Mouse (Mus musculus): Measurements from ENCODE around the gene Gm11492. TPM values are rescaled to one million over a fixed set of nuclear protein-coding genes. Genes with fewer than 3 reads are reported as not detected.

The Gm11492 gene
- polyA plus RNA-seq, 1 experiment from 2014 or later = not detected

- WGBS = 92% methylated on average over 67 of the region's 69 CpGs
- Histone ChIP-seq H3K4me3 (no peak within 1 kb of the TSS), H3K4me1 (no peaks in the 10 kb centered on the region), H3K9me3 (peaks cover 12% of the 10 kb centered on the region), H3K36me3 (replicated peaks) (peaks cover 92% of the 10 kb centered on the region), H3K27ac (no peak within 1 kb of the TSS), H3K27me3 (ENCODE audit: poor library complexity, severe bottlenecking) (no peaks in the 10 kb centered on the region)
- no peak for DNase-seq (ENCODE audit: extremely low spot score, low spot score)
These were observed 50.5 kb downstream of the Gm11492 start, which contains the start of gene Hsf5 for GRCm38 (mm10) chr11:87616790-87617474. Gene Hsf5 (plus strand): TSS chr11:87617164.

GRCm38 (mm10) chr11:87617606-87618005 is 51.2 kb downstream of the Gm11492 start:
- Histone ChIP-seq H3K27ac (no peak overlapping the region), H3K27me3 (ENCODE audit: poor library complexity, severe bottlenecking) (no peaks in the 10 kb centered on the region), H3K4me3 (no peak overlapping the region), H3K9me3 (peaks cover 12% of the 10 kb centered on the region), H3K36me3 (replicated peaks) (peaks cover 92% of the 10 kb centered on the region), H3K4me1 (no peaks in the 10 kb centered on the region)
- 94% methylated on average over 32 of the region's 32 CpGs for WGBS
- no peak for DNase-seq (ENCODE audit: extremely low spot score, low spot score)

Other genes with a start within 250 kb of the Gm11492 start
- 4.7 and 5.2 TPM in 2 replicates for gene Ppm1e, start 207.6 kb upstream of the Gm11492 start, polyA plus RNA-seq (2016; fragmentation: Nextera tagmentation; extraction: Ambion mirVana)
- 13.3 and 15.1 TPM in 2 replicates for gene Rad51c, start 161.7 kb upstream of the Gm11492 start, polyA plus RNA-seq (2016; fragmentation: Nextera tagmentation; extraction: Ambion mirVana)
- not detected in 2 replicates for gene Tex14, start 161.6 kb upstream of the Gm11492 start, polyA plus RNA-seq (2016; fragmentation: Nextera tagmentation; extraction: Ambion mirVana)
- 7.6 and 8.1 TPM in 2 replicates for gene Sept4, start 2.2 kb downstream of the Gm11492 start, polyA plus RNA-seq (2016; fragmentation: Nextera tagmentation; extraction: Ambion mirVana)
- gene Mtmr4, start 25.5 kb downstream of the Gm11492 start, polyA plus RNA-seq (2016; fragmentation: Nextera tagmentation; extraction: Ambion mirVana) = 62.4 and 66.2 TPM in 2 replicates
- gene Hsf5, start 50.5 kb downstream of the Gm11492 start, polyA plus RNA-seq (2016; fragmentation: Nextera tagmentation; extraction: Ambion mirVana) = 0.31 and 0.38 TPM in 2 replicates
- 1.1 and 1.9 TPM in 2 replicates for gene Rnf43, start 96.1 kb downstream of the Gm11492 start, polyA plus RNA-seq (2016; fragmentation: Nextera tagmentation; extraction: Ambion mirVana)
- 153 and 160 TPM in 2 replicates for gene Supt4a, start 170.9 kb downstream of the Gm11492 start, polyA plus RNA-seq (2016; fragmentation: Nextera tagmentation; extraction: Ambion mirVana)
- 11.0 and 11.1 TPM in 2 replicates for gene Tspoap1, start 193.9 kb downstream of the Gm11492 start, polyA plus RNA-seq (2016; fragmentation: Nextera tagmentation; extraction: Ambion mirVana)
- gene Mpo, start 226.9 kb downstream of the Gm11492 start, polyA plus RNA-seq (2016; fragmentation: Nextera tagmentation; extraction: Ambion mirVana) = 4.5 and 5.1 TPM in 2 replicates

Measured in forebrain, embryonic 10.5 days (tissue).